Mouse (Mus musculus) hindbrain, postnatal 0 days (tissue): ENCODE data around the gene Gucy2g. TPM values are rescaled to one million over a fixed set of nuclear protein-coding genes. Genes with fewer than 3 reads are reported as not detected.

Experiments
- ATAC-seq: fragments of 200-750 bp; cut with Nextera tagmentation; 2 replicates; pipeline ENCODE4 v1.8.0; 2017; ENCODE audit warnings: mild to moderate bottlenecking, moderate TSS enrichment, moderate library complexity
- DNase-seq: peaks from one replicate; pipeline ENCODE4 v3.0.0-alpha.2; 2015; ENCODE audit warnings: low spot score
- H3K27ac ChIP-seq: fragments of 300-500 bp; sonication (generic); 2 replicates; pipeline ENCODE4 v1.5.1; 2014; ENCODE audit warnings: mild to moderate bottlenecking
- H3K27me3 ChIP-seq: fragments of 300-500 bp; sonication (generic); 2 replicates; pipeline ENCODE4 v1.6.1; 2014; ENCODE audit warnings: low read length, mixed read lengths; ENCODE audit not compliant: insufficient read depth
- H3K36me3 ChIP-seq: fragments of 300-500 bp; sonication (generic); 2 replicates; pipeline ENCODE4 v1.6.1; 2014; ENCODE audit warnings: low read length, mixed read lengths; ENCODE audit not compliant: insufficient read depth
- H3K4me1 ChIP-seq: fragments of 300-500 bp; sonication (generic); 2 replicates; pipeline ENCODE4 v1.6.1; 2014; ENCODE audit warnings: antibody characterized with exemption, low read length, mixed read lengths; ENCODE audit not compliant: insufficient read depth
- H3K4me2 ChIP-seq: fragments of 300-500 bp; sonication (generic); 2 replicates; pipeline ENCODE4 v1.6.1; 2014; ENCODE audit warnings: low read depth, mild to moderate bottlenecking, low read length, moderate library complexity, mixed read lengths
- H3K4me3 ChIP-seq: fragments of 300-500 bp; sonication (generic); 2 replicates; pipeline ENCODE4 v1.5.1; 2014; ENCODE audit warnings: low read length
- H3K9ac ChIP-seq: fragments of 300-500 bp; sonication (generic); replicated peaks from 2 replicates; pipeline ENCODE4 v1.6.1; 2014; ENCODE audit warnings: mild to moderate bottlenecking, low read length, moderate library complexity, mixed read lengths
- H3K9me3 ChIP-seq: fragments of 300-500 bp; sonication (generic); 2 replicates; pipeline ENCODE4 v1.6.1; 2016; ENCODE audit warnings: low read length, mixed read lengths
- CTCF ChIP-seq: IDR thresholded peaks from 2 replicates; pipeline ENCODE4 v1.5.1; 2016; ENCODE audit warnings: antibody characterized with exemption, control low read depth, low read depth
- WGBS: fragments of 180-500 bp; shearing (Covaris S2); extraction: QIAGEN DNeasy Blood & Tissue Kit; methylation state at CpG from one replicate; pipeline ENCODE4 v1.1.7; 2014; 5-methylcytosine and 5-hydroxymethylcytosine counted together
- polyA plus RNA-seq: library from polyadenylated mRNA; unstranded; fragments of >200 nt; fragmentation: Nextera tagmentation; extraction: Ambion mirVana; gene quantifications from 2 replicates; pipeline ENCODE4 v1.2.1, GENCODE M21; 2015
- total RNA-seq: library from RNA; depleted of rRNA; stranded (reverse); fragments of >200 nt; gene quantifications from 2 replicates; pipeline ENCODE4 v1.2.3, GENCODE M21; 2014

Gene Gucy2g
- total and polyA plus RNA-seq, 2 experiments from 2014 or later = 0.09 TPM; not detected in 1

DNA sequence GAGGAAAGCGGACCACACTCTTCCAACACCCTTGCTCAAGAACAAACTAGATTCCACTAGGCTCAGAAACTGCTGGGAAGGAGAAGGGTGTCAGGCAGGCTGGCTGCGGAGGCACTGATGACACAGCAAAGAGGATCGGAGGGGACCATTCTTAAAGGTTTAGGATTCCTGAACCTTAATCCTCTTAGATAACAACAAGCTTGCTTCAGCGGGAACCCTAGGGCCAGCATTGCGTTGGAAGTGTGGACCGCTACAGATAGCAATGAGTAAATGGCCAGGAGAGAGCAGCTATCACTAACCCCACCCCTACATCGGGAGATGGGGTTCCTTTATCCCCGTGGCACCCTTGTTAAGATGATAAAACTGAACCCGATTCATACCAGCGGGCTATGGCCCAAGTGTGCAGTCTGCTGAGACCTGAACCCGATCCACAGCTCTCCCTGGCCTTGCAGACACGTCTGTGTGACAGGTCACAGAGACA is 22.3 kb downstream of the Gucy2g start:
- no peak overlapping the region for H3K27ac ChIP-seq
- H3K27me3 ChIP-seq = no peaks in the 10 kb centered on the region
- H3K4me2 ChIP-seq = peak overlapping the region; percentile 65
- H3K36me3 ChIP-seq = no peaks in the 10 kb centered on the region
- DNase-seq (no peak), ATAC-seq (no peak)
- peaks cover 4% of the 10 kb centered on the region; the same call in 1 of the 2 replicates for H3K4me1 ChIP-seq
- 26% methylated on average over 12 of the region's 12 CpGs for WGBS
- H3K9me3 ChIP-seq = no peaks in the 10 kb centered on the region
- peak overlapping the region; percentile 43 for H3K4me3 ChIP-seq
- TF ChIP-seq CTCF = no peak
- peak overlapping the region; percentile 51; the same call in 1 of the 2 replicates for H3K9ac ChIP-seq

DNA sequence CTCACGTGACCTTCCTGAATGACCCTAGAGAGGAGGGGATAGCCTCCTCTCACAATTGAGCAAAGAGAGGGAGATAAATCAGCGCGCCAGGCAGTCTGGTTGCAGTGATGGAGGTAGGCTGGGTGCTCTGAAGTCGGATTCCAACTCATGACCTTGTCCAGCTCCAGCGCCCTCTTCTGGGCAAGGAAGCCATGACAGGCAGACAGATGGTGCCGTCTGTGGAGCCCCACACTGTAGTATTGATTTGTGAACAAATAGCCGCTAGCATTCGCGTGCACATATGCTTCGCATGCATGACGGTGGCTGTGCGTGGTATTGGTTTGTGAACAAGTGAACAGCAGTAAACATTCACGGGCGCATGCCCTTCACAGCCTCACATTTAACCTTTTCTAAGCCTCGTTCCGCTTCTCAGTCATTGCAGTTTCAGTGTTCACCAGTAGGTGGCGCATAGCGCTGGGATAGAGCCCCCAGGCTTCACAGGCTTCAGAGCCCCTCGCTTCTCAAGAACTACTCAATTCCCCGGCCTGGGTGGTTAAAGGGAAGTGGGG is 22.8 kb downstream of the Gucy2g start:
- WGBS = 5% methylated on average over 20 of the region's 20 CpGs
- peak; percentile 89 for ATAC-seq
- Histone ChIP-seq H3K27ac (no peak overlapping the region), H3K27me3 (no peaks in the 10 kb centered on the region), H3K36me3 (no peaks in the 10 kb centered on the region), H3K9me3 (no peaks in the 10 kb centered on the region), H3K4me3 (peak overlapping the region; percentile 43), H3K9ac (peak overlapping the region; percentile 51; the same call in 1 of the 2 replicates), H3K4me2 (peak overlapping the region; percentile 65), H3K4me1 (peaks cover 4% of the 10 kb centered on the region; the same call in 1 of the 2 replicates)
- TF ChIP-seq CTCF = peak; percentile 95
- DNase-seq = peak; percentile 94

GRCm38 (mm10) chr19:55217365-55217764 is 23.7 kb downstream of the Gucy2g start:
- Histone ChIP-seq H3K4me3 (no peak overlapping the region), H3K36me3 (no peaks in the 10 kb centered on the region), H3K9ac (no peak overlapping the region), H3K4me2 (no peak overlapping the region), H3K4me1 (peaks cover 4% of the 10 kb centered on the region; the same call in 1 of the 2 replicates), H3K9me3 (no peaks in the 10 kb centered on the region), H3K27me3 (no peaks in the 10 kb centered on the region), H3K27ac (no peak overlapping the region)
- no peak for TF ChIP-seq CTCF
- ATAC-seq = no peak
- WGBS = 82% methylated on average over 9 of the region's 9 CpGs
- no peak for DNase-seq

DNA sequence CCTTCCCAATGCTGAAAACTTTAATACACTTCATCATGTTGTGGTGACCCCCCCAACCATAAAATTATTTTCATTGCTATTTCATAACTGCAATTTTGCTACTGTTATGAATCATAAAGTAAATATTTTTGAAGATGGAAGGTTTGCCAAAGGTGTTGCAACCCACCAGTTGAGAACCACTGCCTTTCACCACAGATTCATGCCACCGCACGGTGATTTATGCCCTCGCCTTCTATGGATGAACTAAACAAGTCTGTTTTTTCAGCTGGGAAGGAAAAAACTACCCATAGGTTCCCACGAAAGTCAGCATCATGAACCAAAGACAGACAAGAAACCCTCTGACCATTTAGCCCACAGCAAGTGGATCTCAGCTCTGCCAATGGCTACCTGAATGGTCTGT is 24.2 kb downstream of the Gucy2g start:
- no peak overlapping the region for H3K9ac ChIP-seq
- H3K4me1 ChIP-seq = peaks cover 4% of the 10 kb centered on the region; the same call in 1 of the 2 replicates
- TF ChIP-seq CTCF = no peak
- DNase-seq (no peak), ATAC-seq (no peak)
- H3K27me3 ChIP-seq = no peaks in the 10 kb centered on the region
- no peak overlapping the region for H3K4me2 ChIP-seq
- WGBS = 90% methylated on average over 4 of the region's 4 CpGs
- H3K27ac ChIP-seq = no peak overlapping the region
- no peaks in the 10 kb centered on the region for H3K36me3 ChIP-seq
- H3K4me3 ChIP-seq = no peak overlapping the region
- H3K9me3 ChIP-seq = no peaks in the 10 kb centered on the region

DNA sequence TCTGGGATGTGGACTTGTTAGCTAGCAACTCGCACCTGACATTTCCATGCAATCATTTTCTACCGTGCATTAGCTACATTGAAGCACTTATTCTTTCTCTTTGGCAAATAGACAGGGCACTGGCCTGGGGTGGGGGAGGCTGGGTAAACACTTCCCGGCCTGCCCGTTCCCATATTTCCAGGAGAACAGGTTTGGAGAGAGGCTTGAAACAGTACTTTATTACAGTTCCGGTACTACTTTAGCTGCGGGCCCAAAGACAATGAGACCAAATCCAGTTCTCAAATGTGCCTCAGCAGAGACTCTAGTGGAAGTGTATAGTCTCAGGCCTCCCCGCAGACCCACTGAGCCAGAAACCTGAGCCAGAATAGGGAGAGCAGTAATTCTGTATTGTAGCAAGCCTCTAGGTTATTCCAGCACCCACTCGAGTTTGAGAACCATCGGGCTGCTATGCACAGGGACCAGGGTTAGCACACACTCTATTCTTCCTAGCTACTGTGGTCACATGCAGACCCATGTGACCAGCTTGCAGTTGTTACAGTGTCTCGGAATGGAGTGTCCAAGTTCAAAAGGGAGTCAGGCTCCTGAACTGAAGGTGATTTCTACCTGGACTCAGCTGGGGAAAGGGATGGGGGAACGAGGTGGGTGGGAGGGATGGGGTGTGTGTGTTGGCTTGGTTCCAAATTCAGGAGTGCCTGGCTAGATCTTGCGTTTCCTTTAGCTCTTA is 27.3 kb downstream of the Gucy2g start:
- WGBS = 84% methylated on average over 12 of the region's 12 CpGs
- no peak overlapping the region for H3K27ac ChIP-seq
- DNase-seq (no peak), ATAC-seq (no peak)
- no peak overlapping the region for H3K9ac ChIP-seq
- H3K4me2 ChIP-seq = no peak overlapping the region
- H3K9me3 ChIP-seq = no peaks in the 10 kb centered on the region
- TF ChIP-seq CTCF = no peak
- no peaks in the 10 kb centered on the region for H3K27me3 ChIP-seq
- H3K36me3 ChIP-seq = no peaks in the 10 kb centered on the region
- no peak overlapping the region for H3K4me3 ChIP-seq
- peaks cover 2% of the 10 kb centered on the region; the same call in 1 of the 2 replicates for H3K4me1 ChIP-seq

DNA sequence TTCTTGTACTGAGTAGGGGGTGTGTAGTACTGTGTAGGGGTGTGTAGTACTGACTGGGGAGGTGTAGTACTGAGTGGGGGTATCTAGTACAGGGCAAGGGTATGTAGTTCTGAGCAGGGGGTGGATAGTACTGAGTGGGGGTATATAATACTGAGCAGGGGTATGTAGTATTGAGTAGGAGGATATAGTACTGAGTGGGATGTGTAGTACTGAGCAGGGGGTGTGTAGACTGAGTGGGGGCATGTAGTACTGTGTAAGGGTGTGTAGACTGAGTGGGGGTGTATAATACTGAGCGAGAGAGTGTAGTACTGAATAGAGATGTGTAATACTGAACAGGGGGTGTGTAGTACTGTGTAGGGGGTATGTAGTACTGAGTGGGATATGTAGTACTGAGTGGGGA is 29.3 kb downstream of the Gucy2g start:
- H3K27me3 ChIP-seq = no peaks in the 10 kb centered on the region
- H3K4me1 ChIP-seq = no peaks in the 10 kb centered on the region
- H3K27ac ChIP-seq = no peak overlapping the region
- TF ChIP-seq CTCF = no peak
- H3K4me2 ChIP-seq = no peak overlapping the region
- no peaks in the 10 kb centered on the region for H3K9me3 ChIP-seq
- ATAC-seq (0 out of 2 replicates have a peak, but pooled peaks have one; percentile 35), DNase-seq (no peak)
- WGBS = 94% methylated on average over 1 of the region's 1 CpGs
- H3K9ac ChIP-seq = no peak overlapping the region
- no peaks in the 10 kb centered on the region for H3K36me3 ChIP-seq
- H3K4me3 ChIP-seq = no peak overlapping the region

DNA sequence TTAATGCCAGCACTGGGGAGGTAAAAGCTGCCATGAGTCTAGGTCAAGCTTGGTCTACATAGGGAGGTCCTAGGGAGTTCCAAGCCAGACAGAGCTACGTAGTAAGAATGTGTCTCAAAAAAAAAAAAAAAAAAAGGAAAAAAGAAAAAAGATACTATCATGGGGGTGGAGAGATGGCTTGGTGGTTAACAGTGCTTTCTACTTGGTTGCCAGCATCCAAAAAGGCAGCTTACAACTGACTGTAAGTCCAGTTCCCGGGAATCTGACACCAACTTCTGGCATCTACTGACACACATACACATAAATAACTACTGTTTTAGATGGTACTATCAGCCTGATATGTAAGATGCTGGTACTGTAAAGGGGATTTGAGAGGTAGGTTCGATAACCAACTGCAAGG is 32.0 kb downstream of the Gucy2g start:
- no peak for ATAC-seq
- no peaks in the 10 kb centered on the region for H3K36me3 ChIP-seq
- no peak for TF ChIP-seq CTCF
- DNase-seq = no peak
- WGBS = 92% methylated on average over 3 of the region's 3 CpGs
- no peaks in the 10 kb centered on the region for H3K4me1 ChIP-seq
- no peak overlapping the region for H3K9ac ChIP-seq
- no peak overlapping the region for H3K4me3 ChIP-seq
- H3K27me3 ChIP-seq = no peaks in the 10 kb centered on the region
- no peak overlapping the region for H3K27ac ChIP-seq
- H3K9me3 ChIP-seq = no peaks in the 10 kb centered on the region
- H3K4me2 ChIP-seq = no peak overlapping the region
